Mouse (Mus musculus) E14TG2a.4 (cell line): ENCODE data around the gene Tyr.
"Not testable (repeated sequence)": the region's sequence is repeated elsewhere in the genome, so short reads cannot be mapped to it uniquely, and the experiment has no call there.

Experiments used
- H3K27me3 ChIP-seq: 2 replicates; pipeline ENCODE4 v1.6.1; 2014; ENCODE audit warnings: low read length, control low read depth; ENCODE audit not compliant: insufficient read depth
- H3K36me3 ChIP-seq: 2 replicates; pipeline ENCODE4 v1.6.1; 2014; ENCODE audit warnings: low read length, control low read depth; ENCODE audit not compliant: insufficient read depth
- H3K4me1 ChIP-seq: replicated peaks from 2 replicates; pipeline ENCODE4 v1.6.1; 2014; ENCODE audit warnings: low read depth, low read length, control low read depth
- H3K4me3 ChIP-seq: replicated peaks from 2 replicates; pipeline ENCODE4 v1.5.1; 2014; ENCODE audit warnings: mild to moderate bottlenecking, low read length
- H3K9me3 ChIP-seq: 2 replicates; pipeline ENCODE4 v1.6.1; 2014; ENCODE audit warnings: low read length, control low read depth
- CTCF ChIP-seq: conservative IDR thresholded peaks from 2 replicates; pipeline ENCODE4 v1.5.1; 2014; ENCODE audit warnings: low read length
- NANOG ChIP-seq: IDR thresholded peaks from 2 replicates; pipeline ENCODE4 v1.6.1; 2014; ENCODE audit warnings: borderline replicate concordance, low read length, mixed read lengths
- POU5F1 ChIP-seq: IDR thresholded peaks from 2 replicates; pipeline ENCODE4 v1.6.1; 2014; ENCODE audit warnings: low read length, borderline replicate concordance

Gene Tyr

DNA sequence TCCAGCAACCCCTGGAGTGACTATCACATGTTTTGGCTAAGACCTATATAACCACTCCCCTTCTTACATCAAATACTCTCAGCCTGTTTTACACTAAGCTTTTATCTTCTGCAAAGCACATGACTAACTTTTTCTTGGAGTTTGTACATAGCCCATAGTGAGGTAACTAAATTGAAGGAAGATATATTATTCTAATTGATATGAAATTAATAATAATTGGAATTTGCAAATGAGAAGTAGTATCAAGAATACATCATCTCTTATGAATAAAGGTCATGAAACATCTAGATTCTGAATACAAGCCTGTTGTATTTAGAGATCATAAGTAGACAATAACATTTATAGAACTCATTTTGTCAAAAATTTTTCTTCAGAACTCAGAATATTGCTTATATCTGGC lies at the start of gene Tyr:
Tyr (minus strand) TSS at position 101 of the 400 bp plus-strand sequence.
- Histone ChIP-seq H3K4me1 (peaks cover 8% of the 10 kb centered on the region), H3K4me3 (no peak within 1 kb of the TSS), H3K36me3 (no peaks in the 10 kb centered on the region), H3K27me3 (no peaks in the 10 kb centered on the region), H3K9me3 (no peaks in the 10 kb centered on the region)
- no peak for TF ChIP-seq CTCF
- no peak for TF ChIP-seq NANOG
- TF ChIP-seq POU5F1: no peak

DNA sequence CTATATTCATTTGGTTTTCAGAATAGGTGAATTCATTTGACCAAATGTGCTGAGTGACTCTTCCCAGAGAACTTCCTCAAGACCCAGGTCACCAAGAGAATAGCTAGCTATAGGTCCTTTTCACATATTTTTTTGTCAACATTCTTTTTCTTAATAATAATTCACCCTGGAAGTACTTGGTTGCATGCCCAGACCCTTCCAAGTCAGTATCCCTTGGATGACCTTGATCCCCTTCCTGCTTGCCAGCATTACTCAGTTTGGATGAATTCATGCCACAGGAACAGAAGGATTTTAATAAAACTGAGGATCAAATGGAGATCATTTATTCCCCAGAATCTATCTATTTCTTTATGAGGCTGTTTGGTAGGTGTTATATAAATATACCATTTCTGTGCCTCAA lies 45.7 kb upstream of the Tyr start:
- no peaks in the 10 kb centered on the region for H3K9me3 ChIP-seq
- no peaks in the 10 kb centered on the region for H3K4me1 ChIP-seq
- H3K4me3 ChIP-seq: no peak overlapping the region
- TF ChIP-seq NANOG (no peak), CTCF (no peak), POU5F1 (no peak)
- H3K27me3 ChIP-seq: no peaks in the 10 kb centered on the region
- H3K36me3 ChIP-seq: no peaks in the 10 kb centered on the region

DNA sequence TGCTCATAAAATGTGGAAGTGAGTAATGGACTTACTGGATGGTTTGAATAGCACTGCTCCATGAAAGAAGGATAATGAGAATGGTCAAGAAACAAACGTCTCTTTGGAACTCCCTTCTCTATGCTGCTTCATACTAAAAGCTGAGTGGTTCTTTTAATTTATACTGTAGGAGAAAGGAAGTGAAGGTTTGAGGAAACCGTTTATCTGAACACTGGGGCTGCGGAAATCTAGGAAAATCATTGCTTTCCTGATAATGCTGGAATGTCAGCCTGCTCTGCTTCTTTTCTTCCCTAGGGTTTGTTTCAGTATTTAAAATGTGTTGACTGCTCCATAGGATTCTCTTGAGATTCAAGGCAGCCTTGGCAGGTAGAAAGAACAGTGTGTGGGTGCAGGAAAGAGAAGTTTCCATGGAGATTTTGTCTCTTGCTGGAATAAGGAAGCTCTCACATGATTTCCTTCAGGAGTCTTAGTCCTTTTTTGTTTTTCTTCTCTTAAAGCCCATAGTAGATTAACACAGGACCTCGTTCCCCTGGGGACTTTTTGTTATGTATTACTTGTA lies 891 bp upstream of the Tyr start:
- Histone ChIP-seq H3K4me1 (peaks cover 8% of the 10 kb centered on the region), H3K27me3 (no peaks in the 10 kb centered on the region), H3K36me3 (no peaks in the 10 kb centered on the region), H3K4me3 (no peak overlapping the region), H3K9me3 (no peaks in the 10 kb centered on the region)
- TF ChIP-seq NANOG (no peak; the same call in 1 of the 2 replicates), CTCF (no peak), POU5F1 (no peak)

GRCm38 (mm10) chr7:87488024-87488423 lies 5.3 kb downstream of the Tyr start:
- H3K27me3 ChIP-seq: no peaks in the 10 kb centered on the region
- no peak overlapping the region for H3K4me3 ChIP-seq
- no peaks in the 10 kb centered on the region for H3K36me3 ChIP-seq
- H3K9me3 ChIP-seq: no peaks in the 10 kb centered on the region
- TF ChIP-seq CTCF (no peak), POU5F1 (no peak), NANOG (no peak)
- no peaks in the 10 kb centered on the region for H3K4me1 ChIP-seq

DNA sequence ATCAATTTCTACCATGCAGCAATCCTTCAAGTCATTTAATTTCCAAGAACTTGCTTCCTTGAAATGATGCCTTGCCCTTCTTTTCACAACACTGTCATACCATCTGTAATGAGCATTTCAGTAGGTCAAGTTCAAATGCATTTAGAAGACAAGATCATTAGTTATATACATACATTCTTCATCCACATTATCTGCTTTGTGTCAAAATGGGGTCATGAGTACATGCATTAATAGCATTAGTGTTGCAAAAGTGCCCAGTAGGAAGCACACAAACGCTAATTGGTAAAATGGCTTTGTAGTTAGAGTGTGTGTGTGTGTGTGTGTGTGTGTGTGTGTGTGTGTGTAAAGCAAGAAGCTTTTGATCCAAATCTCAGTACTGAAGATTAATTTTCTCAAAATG lies 80.0 kb downstream of the Tyr start:
- H3K36me3 ChIP-seq: no peaks in the 10 kb centered on the region
- no peak for TF ChIP-seq NANOG
- TF ChIP-seq CTCF: no peak
- no peak for TF ChIP-seq POU5F1
- H3K27me3 ChIP-seq: no peaks in the 10 kb centered on the region
- H3K9me3 ChIP-seq: no peaks in the 10 kb centered on the region
- no peaks in the 10 kb centered on the region for H3K4me1 ChIP-seq
- no peak overlapping the region for H3K4me3 ChIP-seq

DNA sequence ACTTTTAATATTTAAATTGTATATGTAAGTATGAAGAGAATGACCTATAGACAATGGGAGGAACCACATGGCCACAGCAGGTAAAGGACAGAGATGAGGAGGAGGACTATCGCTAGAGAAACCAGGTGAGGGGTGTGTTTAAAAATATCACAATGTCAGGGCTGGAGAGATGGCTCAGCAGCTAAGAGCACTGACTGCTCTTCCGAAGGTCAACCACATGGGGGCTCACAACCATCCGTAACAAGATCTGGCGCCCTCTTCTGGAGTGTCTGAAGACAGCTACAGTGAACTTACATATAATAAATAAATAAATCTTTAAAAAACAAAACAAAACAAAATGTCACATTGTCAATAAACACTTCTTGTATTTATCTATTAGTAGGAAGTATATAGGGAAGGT lies 81.9 kb downstream of the Tyr start:
- H3K4me1 ChIP-seq, H3K9me3 ChIP-seq, H3K27me3 ChIP-seq, H3K4me3 ChIP-seq, H3K36me3 ChIP-seq: not testable (repeated sequence)
- peak; percentile 55 for TF ChIP-seq CTCF

DNA sequence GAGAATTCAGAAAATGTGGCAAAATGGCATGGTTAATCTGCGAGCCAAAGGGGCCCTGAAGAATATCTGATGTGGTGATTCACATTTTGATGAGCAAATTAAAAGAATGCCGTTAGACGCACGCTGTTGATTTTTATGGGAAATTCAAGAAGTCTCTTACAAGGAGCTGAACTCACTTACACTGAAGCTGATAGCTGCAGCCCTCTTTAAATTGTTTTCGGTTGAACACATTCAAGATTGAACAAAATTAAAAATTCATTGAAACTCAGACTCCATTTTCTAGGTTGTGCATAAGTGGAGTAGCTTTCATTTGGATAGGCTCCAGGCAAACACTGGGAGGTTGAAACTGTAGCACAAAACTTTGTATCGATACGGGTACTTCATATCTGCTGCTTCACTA lies 96.3 kb downstream of the Tyr start:
- TF ChIP-seq CTCF: no peak
- Histone ChIP-seq H3K36me3 (no peaks in the 10 kb centered on the region), H3K9me3 (no peaks in the 10 kb centered on the region), H3K4me1 (no peaks in the 10 kb centered on the region), H3K27me3 (no peaks in the 10 kb centered on the region), H3K4me3 (no peak overlapping the region)

GRCm38 (mm10) chr7:87374935-87375334 lies 118.4 kb downstream of the Tyr start:
- no peak overlapping the region for H3K4me3 ChIP-seq
- H3K4me1 ChIP-seq: no peaks in the 10 kb centered on the region
- no peaks in the 10 kb centered on the region for H3K27me3 ChIP-seq
- TF ChIP-seq POU5F1 (no peak), NANOG (no peak), CTCF (no peak)
- H3K9me3 ChIP-seq: no peaks in the 10 kb centered on the region
- H3K36me3 ChIP-seq: no peaks in the 10 kb centered on the region
